Mouse (Mus musculus) large intestine, adult 2 months (tissue): ENCODE measurements around the gene Ppp4r1. TPM values are rescaled to one million over a fixed set of nuclear protein-coding genes. Genes with fewer than 3 reads are reported as not detected.
A peak's percentile ranks its signal among the peaks of the same experiment; 100 is the strongest.

Experiments used
- DNase-seq: peaks from one replicate; pipeline ENCODE4 v3.0.0-alpha.2; 2012; ENCODE audit warnings: low read depth, low spot score
- WGBS: fragments of 180-500 bp; shearing (Covaris S2); methylation state at CpG from one replicate; pipeline ENCODE4 v1.1.7; 2018; 5-methylcytosine and 5-hydroxymethylcytosine counted together
- polyA plus RNA-seq: library from polyadenylated mRNA; depleted of rRNA; stranded (reverse); fragments of >200 nt; gene quantifications from 2 replicates; pipeline ENCODE4 v1.2.3, GENCODE M21; 2012; rRNA removed

The Ppp4r1 gene
- polyA plus RNA-seq, 1 experiment = 48.2 TPM

GRCm38 (mm10) chr17:65877026-65877425, 94.7 kb downstream of the Ppp4r1 start:
- no peak for DNase-seq
- whole genome bisulfite sequencing = 41% methylated on average over 6 of the region's 6 CpGs

GRCm38 (mm10) chr17:65884061-65884669, 101.8 kb downstream of the Ppp4r1 start:
- under 1% methylated on average over 56 of the region's 56 CpGs for WGBS

GRCm38 (mm10) chr17:65884691-65885397, 102.5 kb downstream of the Ppp4r1 start:
- under 1% methylated on average over 67 of the region's 67 CpGs for WGBS
- peak; percentile 94 for DNase-seq

More at GRCm38 (mm10) chr17:65884061-65884669, 101.8 kb downstream of the Ppp4r1 start:
- DNase-seq = no peak

DNA sequence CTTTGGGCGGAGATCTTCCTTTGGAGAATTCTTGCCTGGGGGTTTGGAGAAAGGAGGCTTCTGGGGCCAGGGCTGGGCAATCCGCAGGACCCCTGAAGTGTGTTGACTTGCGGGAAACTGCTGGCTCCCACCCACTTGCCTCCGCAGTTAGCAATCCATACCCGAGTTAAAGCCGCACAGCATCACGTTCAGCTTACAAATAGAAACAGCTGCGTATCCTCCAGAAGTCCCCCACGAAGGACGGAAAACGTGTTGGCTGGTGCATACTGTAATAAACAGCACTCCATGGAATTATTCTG, 103.0 kb downstream of the Ppp4r1 start:
- under 1% methylated on average over 11 of the region's 11 CpGs for WGBS

GRCm38 (mm10) chr17:65885697-65886529, 103.5 kb downstream of the Ppp4r1 start, which contains the start of gene Ralbp1:
Gene Ralbp1 (minus strand): TSS chr17:65885798.
- DNase-seq = no peak
- 2% methylated on average over 14 of the region's 14 CpGs for WGBS

More for the DNA sequence above, 103.0 kb downstream of the Ppp4r1 start:
- DNase-seq = no peak

GRCm38 (mm10) chr17:65886571-65886970, 104.2 kb downstream of the Ppp4r1 start:
- WGBS = 50% methylated on average over 9 of the region's 9 CpGs
- DNase-seq = no peak

- no peak for DNase-seq
- WGBS = 85% methylated on average over 5 of the region's 5 CpGs
These were observed 107.1 kb downstream of the Ppp4r1 start for GRCm38 (mm10) chr17:65889476-65889875.

Other genes with a start within 250 kb of the Ppp4r1 start
- not detected in 2 replicates for gene Tmem232, start 241.8 kb upstream of the Ppp4r1 start, polyA plus RNA-seq
- 23.5 and 32.6 TPM in 2 replicates for gene Vapa, start 169.0 kb upstream of the Ppp4r1 start, polyA plus RNA-seq
- gene Txndc2, start 140.4 kb upstream of the Ppp4r1 start, polyA plus RNA-seq = not detected in 2 replicates
- 10.2 and 12.7 TPM in 2 replicates for gene Rab31, start 9.8 kb upstream of the Ppp4r1 start, polyA plus RNA-seq
- gene Ralbp1, start 103.2 kb downstream of the Ppp4r1 start, polyA plus RNA-seq = 29.4 and 34.3 TPM in 2 replicates
- 16.0 and 30.7 TPM in 2 replicates for gene Twsg1, start 168.7 kb downstream of the Ppp4r1 start, polyA plus RNA-seq